Mouse (Mus musculus) E14TG2a.4 (cell line): Measurements from ENCODE around the gene Chrna5.

Experiments used
- H3K27me3 ChIP-seq: 2 replicates; pipeline ENCODE4 v1.6.1; 2014; ENCODE audit warnings: low read length, control low read depth; ENCODE audit not compliant: insufficient read depth
- H3K36me3 ChIP-seq: 2 replicates; pipeline ENCODE4 v1.6.1; 2014; ENCODE audit warnings: low read length, control low read depth; ENCODE audit not compliant: insufficient read depth
- H3K4me1 ChIP-seq: replicated peaks from 2 replicates; pipeline ENCODE4 v1.6.1; 2014; ENCODE audit warnings: low read depth, low read length, control low read depth
- H3K4me3 ChIP-seq: replicated peaks from 2 replicates; pipeline ENCODE4 v1.5.1; 2014; ENCODE audit warnings: mild to moderate bottlenecking, low read length
- H3K9me3 ChIP-seq: 2 replicates; pipeline ENCODE4 v1.6.1; 2014; ENCODE audit warnings: low read length, control low read depth
- CTCF ChIP-seq: conservative IDR thresholded peaks from 2 replicates; pipeline ENCODE4 v1.5.1; 2014; ENCODE audit warnings: low read length
- NANOG ChIP-seq: IDR thresholded peaks from 2 replicates; pipeline ENCODE4 v1.6.1; 2014; ENCODE audit warnings: borderline replicate concordance, low read length, mixed read lengths
- POU5F1 ChIP-seq: IDR thresholded peaks from 2 replicates; pipeline ENCODE4 v1.6.1; 2014; ENCODE audit warnings: low read length, borderline replicate concordance

Chrna5 gene

GRCm38 (mm10) chr9:54961059-54961458 lies 19.6 kb upstream of the Chrna5 start:
- Histone ChIP-seq H3K27me3 (0 out of 2 replicates have a peak, but pooled peaks cover 3% of the 10 kb centered on the region), H3K9me3 (0 out of 2 replicates have a peak, but pooled peaks cover 6% of the 10 kb centered on the region), H3K4me3 (no peak overlapping the region), H3K4me1 (no peaks in the 10 kb centered on the region), H3K36me3 (peaks cover 45% of the 10 kb centered on the region)
- TF ChIP-seq NANOG (no peak), POU5F1 (no peak), CTCF (no peak)

GRCm38 (mm10) chr9:54963669-54964068 lies 17.0 kb upstream of the Chrna5 start:
- no peak for TF ChIP-seq POU5F1
- TF ChIP-seq CTCF: no peak
- Histone ChIP-seq H3K9me3 (0 out of 2 replicates have a peak, but pooled peaks cover 6% of the 10 kb centered on the region), H3K27me3 (0 out of 2 replicates have a peak, but pooled peaks cover 3% of the 10 kb centered on the region), H3K4me3 (no peak overlapping the region), H3K4me1 (no peaks in the 10 kb centered on the region), H3K36me3 (peaks cover 19% of the 10 kb centered on the region)

DNA sequence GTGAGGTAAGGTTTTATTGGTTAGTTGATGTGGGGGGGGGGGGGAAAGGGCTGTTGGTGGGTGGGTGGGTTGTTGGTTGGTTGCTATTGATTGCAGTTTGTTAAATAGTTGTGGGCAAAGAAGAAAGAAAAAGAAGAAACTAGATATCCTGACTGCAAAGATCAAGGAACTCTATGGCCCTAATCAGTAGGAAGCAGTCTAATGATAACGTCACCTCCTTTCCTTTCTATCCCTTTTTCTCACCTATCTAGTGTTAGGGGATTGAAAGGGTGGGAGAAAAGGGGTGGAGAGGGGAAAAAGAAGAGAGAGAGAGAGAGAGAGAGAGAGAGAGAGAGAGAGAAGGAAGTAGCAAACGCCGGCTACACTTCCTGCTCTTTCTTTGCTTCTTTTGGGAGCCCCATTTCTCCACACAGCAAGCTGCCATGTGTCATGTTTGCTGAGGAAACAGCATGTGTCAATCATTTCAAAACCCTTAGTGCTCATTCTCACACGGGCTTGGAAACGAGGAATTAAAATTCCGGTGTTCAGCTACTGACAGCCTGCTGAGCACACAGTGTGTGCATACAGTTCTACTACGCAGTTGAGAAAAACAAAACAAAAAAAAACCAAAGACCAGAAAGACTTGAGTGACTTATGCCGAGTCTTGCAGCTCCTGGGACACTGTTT lies 10.6 kb upstream of the Chrna5 start:
- no peaks in the 10 kb centered on the region for H3K36me3 ChIP-seq
- no peaks in the 10 kb centered on the region for H3K9me3 ChIP-seq
- TF ChIP-seq POU5F1 (no peak), NANOG (no peak), CTCF (no peak)
- H3K4me3 ChIP-seq: no peak overlapping the region
- H3K27me3 ChIP-seq: no peaks in the 10 kb centered on the region
- peaks cover 21% of the 10 kb centered on the region for H3K4me1 ChIP-seq

GRCm38 (mm10) chr9:54981291-54982191 lies 861 bp downstream of the Chrna5 start:
- peak overlapping the region; percentile 84 for H3K4me3 ChIP-seq
- H3K9me3 ChIP-seq: peaks cover 5% of the 10 kb centered on the region
- H3K4me1 ChIP-seq: peaks cover 22% of the 10 kb centered on the region
- peaks cover 34% of the 10 kb centered on the region for H3K27me3 ChIP-seq
- TF ChIP-seq NANOG: no peak
- TF ChIP-seq POU5F1: no peak
- no peak for TF ChIP-seq CTCF
- no peaks in the 10 kb centered on the region for H3K36me3 ChIP-seq

DNA sequence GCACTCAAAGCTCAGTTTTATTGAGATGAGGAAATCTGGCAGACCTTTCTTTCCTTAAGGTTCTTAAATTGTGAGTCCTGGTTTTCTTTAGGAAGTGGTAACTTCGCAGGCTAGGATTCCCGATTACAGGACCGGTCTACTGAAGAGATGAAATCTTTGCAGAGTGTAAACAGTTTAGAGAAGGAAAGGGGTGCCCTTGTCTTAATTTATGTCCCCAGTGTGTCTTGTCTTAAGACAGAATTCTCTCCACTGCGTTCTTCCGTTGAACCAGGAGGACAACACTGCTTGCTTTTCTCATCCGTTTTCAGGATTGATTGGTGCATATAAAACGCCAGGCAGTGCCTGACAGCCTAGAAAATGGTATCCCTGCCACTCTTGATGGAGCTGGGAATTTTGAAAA lies 1.7 kb downstream of the Chrna5 start:
- Histone ChIP-seq H3K36me3 (no peaks in the 10 kb centered on the region), H3K27me3 (peaks cover 34% of the 10 kb centered on the region), H3K4me1 (peaks cover 22% of the 10 kb centered on the region), H3K9me3 (peaks cover 5% of the 10 kb centered on the region), H3K4me3 (peak overlapping the region; percentile 84)
- TF ChIP-seq NANOG (no peak), POU5F1 (no peak), CTCF (no peak)

- H3K36me3 ChIP-seq: no peaks in the 10 kb centered on the region
- TF ChIP-seq POU5F1: no peak
- no peak overlapping the region for H3K4me3 ChIP-seq
- no peaks in the 10 kb centered on the region for H3K9me3 ChIP-seq
- H3K4me1 ChIP-seq: peaks cover 15% of the 10 kb centered on the region
- H3K27me3 ChIP-seq: no peaks in the 10 kb centered on the region
Measured at GRCm38 (mm10) chr9:54990362-54990761, 9.7 kb downstream of the Chrna5 start.

DNA sequence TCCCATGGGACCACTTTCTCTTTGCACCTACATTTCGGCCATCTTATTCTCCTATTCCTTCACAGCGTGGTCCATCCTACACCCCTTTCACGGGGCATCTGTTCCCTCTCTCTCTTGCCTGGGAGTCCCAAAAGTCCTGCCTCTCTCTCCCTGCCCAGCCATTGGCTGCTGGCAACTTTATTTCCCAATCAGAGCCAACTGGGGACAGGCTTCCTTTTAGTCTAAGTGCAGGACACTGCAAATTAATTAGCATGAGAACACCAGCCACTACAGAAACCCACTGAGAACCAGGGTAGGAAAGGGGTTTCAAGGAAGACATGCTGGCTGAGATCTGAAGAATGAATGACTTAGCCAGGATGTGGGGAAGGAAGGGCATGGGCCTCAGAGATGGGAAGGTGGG lies 13.7 kb downstream of the Chrna5 start:
- Histone ChIP-seq H3K27me3 (no peaks in the 10 kb centered on the region), H3K36me3 (no peaks in the 10 kb centered on the region), H3K4me1 (peaks cover 15% of the 10 kb centered on the region), H3K4me3 (no peak overlapping the region), H3K9me3 (no peaks in the 10 kb centered on the region)
- TF ChIP-seq POU5F1 (no peak), CTCF (no peak), NANOG (no peak)

DNA sequence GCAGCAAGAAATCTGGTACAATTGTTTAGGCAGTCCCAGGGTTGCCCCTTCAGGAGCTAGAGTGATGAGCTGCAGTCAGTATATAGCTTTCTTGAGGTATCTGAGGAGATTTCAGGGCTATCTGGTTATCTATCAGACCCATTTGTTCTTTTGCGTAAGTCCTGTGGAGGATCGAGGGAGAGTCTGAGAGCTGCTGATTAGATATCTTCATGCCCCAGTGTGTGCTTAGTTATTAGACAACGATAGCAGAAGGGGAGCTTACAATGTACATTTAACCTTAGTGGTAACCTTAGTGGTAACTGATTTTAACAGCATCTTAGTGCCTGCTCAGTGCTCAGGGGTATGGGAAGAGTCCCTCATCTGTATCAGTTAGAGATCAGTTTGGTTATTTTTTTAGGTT lies 15.0 kb downstream of the Chrna5 start:
- Histone ChIP-seq H3K9me3 (no peaks in the 10 kb centered on the region), H3K27me3 (no peaks in the 10 kb centered on the region), H3K4me1 (peaks cover 15% of the 10 kb centered on the region), H3K4me3 (no peak overlapping the region), H3K36me3 (no peaks in the 10 kb centered on the region)
- TF ChIP-seq NANOG (no peak), POU5F1 (no peak), CTCF (no peak)

DNA sequence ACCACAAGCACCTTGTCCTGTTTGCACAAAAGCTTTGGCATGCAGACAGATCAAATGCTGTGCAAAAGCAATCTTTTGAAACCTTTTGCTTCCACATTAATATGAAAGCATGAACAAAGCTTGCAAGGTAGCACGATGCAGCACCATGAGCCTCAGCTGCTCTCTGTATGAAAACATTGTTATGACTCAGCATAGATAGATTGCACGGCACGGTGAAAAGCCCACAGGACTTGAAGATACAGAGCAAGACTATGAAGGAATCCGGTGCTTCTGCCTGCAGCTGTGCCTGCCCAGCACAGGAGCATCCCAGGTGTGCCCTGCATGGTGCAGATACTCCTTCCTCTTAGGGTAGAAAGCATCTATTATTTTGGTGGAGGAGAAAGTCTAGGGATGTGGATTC lies 22.9 kb downstream of the Chrna5 start:
- no peaks in the 10 kb centered on the region for H3K36me3 ChIP-seq
- no peak overlapping the region for H3K4me3 ChIP-seq
- no peaks in the 10 kb centered on the region for H3K9me3 ChIP-seq
- no peaks in the 10 kb centered on the region; the same call in 1 of the 2 replicates for H3K27me3 ChIP-seq
- TF ChIP-seq CTCF (no peak), NANOG (no peak), POU5F1 (no peak)
- no peaks in the 10 kb centered on the region for H3K4me1 ChIP-seq
